ENCODE assay signal across 9 mouse cellular contexts in the genomic region with DNA sequence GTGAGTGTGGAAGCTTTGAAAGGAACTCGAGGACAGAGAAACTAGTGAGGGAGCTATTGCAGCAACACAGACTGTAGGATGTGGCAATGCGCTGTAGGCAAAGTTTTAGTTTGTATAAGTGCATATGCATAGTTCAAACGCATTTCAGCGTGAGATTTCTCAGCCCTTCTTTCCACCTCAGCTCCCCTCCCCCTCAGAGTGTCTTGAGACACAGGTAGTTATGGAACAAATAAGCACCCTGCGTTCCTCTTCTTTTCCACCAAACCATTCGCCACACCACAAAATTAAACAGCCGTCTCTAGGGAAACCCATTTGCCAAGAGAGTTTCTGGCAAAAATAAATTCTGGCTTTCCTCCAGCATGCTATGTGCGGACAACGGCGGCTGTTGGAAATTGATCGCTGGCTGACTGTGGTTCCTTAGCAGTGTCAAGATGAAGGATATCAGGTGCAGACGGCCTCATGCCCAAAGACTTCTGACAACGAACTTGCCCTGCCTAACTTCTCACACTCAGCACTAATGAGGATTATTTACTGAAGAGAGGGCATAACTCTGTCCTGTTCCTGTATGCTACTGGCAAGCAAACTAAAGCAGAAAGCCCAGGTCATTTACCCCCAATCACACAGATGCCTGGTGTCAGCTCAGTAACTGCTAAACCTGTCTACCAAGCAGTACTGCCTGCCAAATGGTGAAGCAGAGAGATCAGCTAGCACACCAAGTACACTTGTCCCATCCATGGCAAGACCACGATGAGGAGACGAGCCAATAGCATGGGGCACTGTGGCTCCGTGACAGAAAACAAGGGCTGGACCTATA. TPM values are rescaled to one million over a fixed set of nuclear protein-coding genes. Genes with fewer than 3 reads are reported as not detected.
DNase-seq lines count a peak whose midpoint lies in the region; ATAC-seq and TF ChIP-seq lines count a peak whose summit lies in the region.
"Had no signal": no experiment of that assay in that cellular context is flagged by ENCODE, and none has a peak within 500 bp of the region (broad histone marks: within the 10 kb centered on the region; RNA-seq: fewer than 3 reads in every experiment).

No protein-coding gene starts in this region.

- H3K27me3 ChIP-seq in hindbrain, postnatal 0 days (ENCODE audit: insufficient read depth, low read length), result no peaks in the 10 kb centered on the region
- no peaks in the 10 kb centered on the region for H3K27me3 ChIP-seq in hindbrain, embryonic 11.5 days (ENCODE audit: control insufficient read depth, insufficient read depth, low read length)
- H3K27me3 ChIP-seq in embryonic facial prominence, embryonic 14.5 days (replicated peaks; ENCODE audit: control insufficient read depth, insufficient read depth, low read length), result no peaks in the 10 kb centered on the region
- H3K27me3 ChIP-seq in heart, postnatal 0 days (ENCODE audit: control insufficient read depth, insufficient read depth, low read length), result no peaks in the 10 kb centered on the region
- no peaks in the 10 kb centered on the region for H3K27me3 ChIP-seq in midbrain, embryonic 15.5 days (replicated peaks)
- H3K27me3 ChIP-seq: limb, embryonic 13.5 days had no signal

- H3K9ac ChIP-seq in hindbrain, postnatal 0 days (replicated peaks; ENCODE audit: low read length), result no peak overlapping the region
- H3K9ac ChIP-seq in hindbrain, embryonic 11.5 days (ENCODE audit: low read depth, low read length), result no peak overlapping the region
- no peak overlapping the region for H3K9ac ChIP-seq in embryonic facial prominence, embryonic 14.5 days (ENCODE audit: low read depth, low read length)
- H3K9ac ChIP-seq in heart, postnatal 0 days (replicated peaks; ENCODE audit: low read depth, low read length), result 0 out of 2 replicates have a peak overlapping the region, but pooled peaks have one; percentile 5
- no peak overlapping the region for H3K9ac ChIP-seq in midbrain, embryonic 15.5 days
- H3K9ac ChIP-seq: limb, embryonic 13.5 days had no signal

- no peak overlapping the region for H3K4me3 ChIP-seq in hindbrain, postnatal 0 days (ENCODE audit: low read length)
- H3K4me3 ChIP-seq in hindbrain, embryonic 11.5 days (ENCODE audit: low read depth, low read length), result no peak overlapping the region
- H3K4me3 ChIP-seq in embryonic facial prominence, embryonic 14.5 days (ENCODE audit: low read depth, low read length), result no peak overlapping the region
- H3K4me3 ChIP-seq in heart, postnatal 0 days (ENCODE audit: low read depth, low read length), result peak overlapping the region; percentile 37
- no peak overlapping the region for H3K4me3 ChIP-seq in midbrain, embryonic 15.5 days
- H3K4me3 ChIP-seq: limb, embryonic 13.5 days had no signal

- H3K9me3 ChIP-seq in hindbrain, postnatal 0 days (ENCODE audit: low read length), result no peaks in the 10 kb centered on the region
- H3K9me3 ChIP-seq in hindbrain, embryonic 11.5 days (ENCODE audit: control insufficient read depth, low read length), result no peaks in the 10 kb centered on the region
- H3K9me3 ChIP-seq in embryonic facial prominence, embryonic 14.5 days (ENCODE audit: control insufficient read depth, low read length), result no peaks in the 10 kb centered on the region
- H3K9me3 ChIP-seq in heart, postnatal 0 days (replicated peaks; ENCODE audit: control insufficient read depth, low read length), result no peaks in the 10 kb centered on the region
- no peaks in the 10 kb centered on the region for H3K9me3 ChIP-seq in midbrain, embryonic 15.5 days
- H3K9me3 ChIP-seq: limb, embryonic 13.5 days had no signal

- peak overlapping the region; percentile 29 for H3K4me2 ChIP-seq in hindbrain, postnatal 0 days (ENCODE audit: low read depth, low read length)
- H3K4me2 ChIP-seq in hindbrain, embryonic 11.5 days (replicated peaks; ENCODE audit: low read depth, low read length), result no peak overlapping the region
- peak overlapping the region; percentile 2 for H3K4me2 ChIP-seq in embryonic facial prominence, embryonic 14.5 days (ENCODE audit: low read depth, low read length)
- H3K4me2 ChIP-seq in heart, postnatal 0 days (ENCODE audit: low read depth, low read length), result peak overlapping the region; percentile 59
- no peak overlapping the region for H3K4me2 ChIP-seq in midbrain, embryonic 15.5 days
- H3K4me2 ChIP-seq: limb, embryonic 13.5 days had no signal

- no peak for TF ChIP-seq CTCF in hindbrain, postnatal 0 days (IDR thresholded peaks at IDR 0.05; ENCODE audit: low read depth)
- TF ChIP-seq CTCF in heart, postnatal 0 days (IDR thresholded peaks at IDR 0.05; ENCODE audit: low read depth), result no peak

- no peak overlapping the region for H3K27ac ChIP-seq in hindbrain, postnatal 0 days
- no peak overlapping the region for H3K27ac ChIP-seq in hindbrain, embryonic 11.5 days (ENCODE audit: low read depth, low read length)
- no peak overlapping the region for H3K27ac ChIP-seq in embryonic facial prominence, embryonic 14.5 days (replicated peaks; ENCODE audit: low read depth, low read length)
- H3K27ac ChIP-seq in heart, postnatal 0 days (ENCODE audit: low read depth), result peak overlapping the region; percentile 32
- no peak overlapping the region for H3K27ac ChIP-seq in midbrain, embryonic 15.5 days
- H3K27ac ChIP-seq: limb, embryonic 13.5 days had no signal

- TF ChIP-seq EP300 in heart, postnatal 0 days (IDR thresholded peaks at IDR 0.05; ENCODE audit: low read depth), result no peak

- peak; percentile 65 for DNase-seq in hindbrain, postnatal 0 days (ENCODE audit: low spot score)
- DNase-seq in hindbrain, embryonic 11.5 days (ENCODE audit: low spot score), result no peak
- peak; percentile 56 for DNase-seq in Muller cell, postnatal 12 days (ENCODE audit: inconsistent ontology term)
- DNase-seq in embryonic facial prominence, embryonic 14.5 days (ENCODE audit: low spot score), result peak; percentile 72
- DNase-seq in heart, postnatal 0 days (ENCODE audit: low spot score), result peak; percentile 21
- DNase-seq in left cerebral cortex, postnatal 36 days (ENCODE audit: low spot score in 2 of 2), result peak; percentile 46 to 47

- intact Hi-C loops in left cerebral cortex, postnatal 36 days (cut with DNase I), result no loop called here

- no peak for ATAC-seq in hindbrain, postnatal 0 days
- no peak for ATAC-seq in hindbrain, embryonic 11.5 days (ENCODE audit: low FRiP score)
- peak; percentile 37; the same call in 1 of the 2 replicates for ATAC-seq in embryonic facial prominence, embryonic 14.5 days (ENCODE audit: low read depth)
- peak; percentile 39; the same call in 1 of the 2 replicates for ATAC-seq in heart, postnatal 0 days (ENCODE audit: insufficient read depth, low read depth)
- peak; percentile 43; the same call in 1 of the 2 replicates for ATAC-seq in neutrophil, adult 5-6 weeks (ENCODE audit: extremely low read depth, insufficient number of reproducible peaks, low FRiP score, poor library complexity, severe bottlenecking)
- no peak for ATAC-seq in midbrain, embryonic 15.5 days (replicated peaks)

- H3K4me1 ChIP-seq in hindbrain, postnatal 0 days (ENCODE audit: insufficient read depth, low read length), result no peaks in the 10 kb centered on the region
- H3K4me1 ChIP-seq in hindbrain, embryonic 11.5 days (replicated peaks; ENCODE audit: control insufficient read depth, insufficient read depth, low read length), result no peaks in the 10 kb centered on the region
- peaks cover 9% of the 10 kb centered on the region for H3K4me1 ChIP-seq in embryonic facial prominence, embryonic 14.5 days (ENCODE audit: control insufficient read depth, insufficient read depth, low read length)
- peaks cover 28% of the 10 kb centered on the region for H3K4me1 ChIP-seq in heart, postnatal 0 days (ENCODE audit: control insufficient read depth, insufficient read depth)
- peaks cover 3% of the 10 kb centered on the region for H3K4me1 ChIP-seq in midbrain, embryonic 15.5 days

- 38% methylated on average over 16 of the region's 16 CpGs for WGBS in hindbrain, postnatal 0 days
- WGBS in hindbrain, embryonic 11.5 days, result 88% methylated on average over 16 of the region's 16 CpGs
- WGBS in embryonic facial prominence, embryonic 14.5 days, result 46% methylated on average over 16 of the region's 16 CpGs
- WGBS in heart, postnatal 0 days, result 26% methylated on average over 16 of the region's 16 CpGs
- 78% methylated on average over 16 of the region's 16 CpGs for WGBS in midbrain, embryonic 15.5 days

- H3K36me3 ChIP-seq in hindbrain, postnatal 0 days (ENCODE audit: insufficient read depth, low read length), result no peaks in the 10 kb centered on the region
- H3K36me3 ChIP-seq in hindbrain, embryonic 11.5 days (ENCODE audit: control insufficient read depth, insufficient read depth, low read length), result no peaks in the 10 kb centered on the region
- H3K36me3 ChIP-seq in embryonic facial prominence, embryonic 14.5 days (ENCODE audit: control insufficient read depth, insufficient read depth, low read length), result no peaks in the 10 kb centered on the region
- no peaks in the 10 kb centered on the region for H3K36me3 ChIP-seq in heart, postnatal 0 days (replicated peaks; ENCODE audit: control insufficient read depth, insufficient read depth, low read length)
- no peaks in the 10 kb centered on the region for H3K36me3 ChIP-seq in midbrain, embryonic 15.5 days (replicated peaks)
- H3K36me3 ChIP-seq: limb, embryonic 13.5 days had no signal

RNA-seq across cellular contexts. Expression of a gene that starts 25.2 kb away (rescaled TPM):
- 16.4 and 28.8 TPM in 2 replicates for total RNA-seq in hindbrain, postnatal 0 days (2014; rRNA removed)
- polyA plus RNA-seq in hindbrain, postnatal 0 days (2015; fragmentation: Nextera tagmentation; extraction: Ambion mirVana), result 73.6 and 79.5 TPM in 2 replicates
- 24.8 and 28.5 TPM in 2 replicates for polyA plus RNA-seq in hindbrain, embryonic 11.5 days (2014; fragmentation: Nextera tagmentation; extraction: Ambion mirVana)
- polyA plus RNA-seq in embryonic facial prominence, embryonic 14.5 days (2014; fragmentation: Nextera tagmentation; extraction: Ambion mirVana), result 33.0 and 34.2 TPM in 2 replicates
- total RNA-seq in heart, postnatal 0 days (2014; rRNA removed; ENCODE audit: low replicate concordance), result 1.9 and 5.7 TPM in 2 replicates
- 18.6 and 19.2 TPM in 2 replicates for polyA plus RNA-seq in heart, postnatal 0 days (2015; fragmentation: Nextera tagmentation; extraction: Ambion mirVana)
- total RNA-seq in left cerebral cortex, postnatal 36 days (2021), result 10 to 100 TPM; 26.2 to 33.0 TPM
- 39.3 and 44.8 TPM in 2 replicates for total RNA-seq in neutrophil, adult 5-6 weeks (2017)
- 50.0 and 53.3 TPM in 2 replicates for polyA plus RNA-seq in midbrain, embryonic 15.5 days (2015; fragmentation: Nextera tagmentation; extraction: Ambion mirVana)

Comparison
In these comparisons a context has a peak if more than half of its experiments do, and no peak if none do; other contexts are left out.
1. H3K4me2 ChIP-seq: peak in hindbrain, postnatal 0 days (single experiment), embryonic facial prominence, embryonic 14.5 days (single experiment) and heart, postnatal 0 days (single experiment); none in hindbrain, embryonic 11.5 days (single experiment) and midbrain, embryonic 15.5 days (single experiment).
2. ATAC-seq: peak in embryonic facial prominence, embryonic 14.5 days (single experiment), heart, postnatal 0 days (single experiment) and neutrophil, adult 5-6 weeks (single experiment); none in hindbrain, postnatal 0 days (single experiment), hindbrain, embryonic 11.5 days (single experiment) and midbrain, embryonic 15.5 days (single experiment).